Mouse (Mus musculus): ENCODE results near the gene Bok. TPM values are rescaled to one million over a fixed set of nuclear protein-coding genes. Genes with fewer than 3 reads are reported as not detected.
"Not testable (repeated sequence)": the region's sequence is repeated elsewhere in the genome, so short reads cannot be mapped to it uniquely, and the experiment has no call there.

Bok gene
- 34.9 and 37.4 TPM in 2 replicates for polyA plus RNA-seq (2016; fragmentation: Nextera tagmentation; extraction: Ambion mirVana)

DNA sequence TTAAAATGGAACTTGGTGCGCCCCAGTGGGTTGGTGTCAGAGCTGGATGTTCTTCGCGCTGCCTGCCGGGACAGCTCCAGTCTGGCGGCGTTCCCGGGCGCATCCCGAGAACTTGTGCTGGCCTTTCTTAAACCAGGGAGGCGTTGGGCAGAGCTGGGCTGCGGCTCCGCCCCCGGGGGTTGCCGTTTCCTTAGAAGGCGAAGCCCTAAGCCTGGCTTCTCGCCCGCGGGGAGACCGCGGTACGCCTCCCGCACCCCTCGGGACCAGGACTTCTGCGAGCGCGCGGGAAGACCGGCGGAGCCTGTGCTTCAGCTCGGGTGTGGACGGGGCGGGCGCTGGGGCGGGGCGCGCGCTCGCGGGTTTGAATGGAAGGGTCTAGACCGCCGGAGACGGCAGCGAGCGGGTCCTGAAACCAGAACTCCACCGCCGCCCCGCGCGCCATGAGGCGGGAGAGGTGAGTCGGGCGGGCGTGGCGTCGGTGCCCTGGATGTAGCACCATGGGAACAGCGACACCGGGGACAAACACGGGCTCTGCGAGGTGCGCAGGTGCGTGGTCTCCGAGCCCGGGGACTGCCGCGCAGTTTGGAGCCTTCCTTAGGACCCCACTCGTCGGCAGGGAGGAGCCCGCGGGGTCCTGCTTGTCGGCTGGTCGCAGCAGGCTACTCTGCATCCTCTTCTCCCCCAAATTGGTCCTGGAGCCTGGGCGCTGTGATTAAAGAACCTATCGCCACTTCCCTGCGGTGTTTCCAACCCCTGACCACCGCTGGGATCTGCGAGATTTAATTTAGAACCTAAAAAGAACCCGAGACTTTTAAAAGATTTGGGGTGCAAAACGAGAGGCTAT lies at the start of gene Bok:
Gene Bok, plus strand, starts transcription at position 260 of the 844 bp plus-strand sequence.
- Histone ChIP-seq H3K36me3 (no peaks in the 10 kb centered on the region), H3K9me3 (replicated peaks) (no peaks in the 10 kb centered on the region), H3K4me3 (peak within 1 kb of the TSS; percentile 60), H3K4me1 (peaks cover 18% of the 10 kb centered on the region), H3K27ac (peak within 1 kb of the TSS; percentile 85), H3K27me3 (ENCODE audit: low read depth, poor library complexity, severe bottlenecking) (peaks cover 45% of the 10 kb centered on the region)
- peak; percentile 82 for DNase-seq (ENCODE audit: low spot score)
- WGBS, result under 1% methylated on average over 78 of the region's 78 CpGs

DNA sequence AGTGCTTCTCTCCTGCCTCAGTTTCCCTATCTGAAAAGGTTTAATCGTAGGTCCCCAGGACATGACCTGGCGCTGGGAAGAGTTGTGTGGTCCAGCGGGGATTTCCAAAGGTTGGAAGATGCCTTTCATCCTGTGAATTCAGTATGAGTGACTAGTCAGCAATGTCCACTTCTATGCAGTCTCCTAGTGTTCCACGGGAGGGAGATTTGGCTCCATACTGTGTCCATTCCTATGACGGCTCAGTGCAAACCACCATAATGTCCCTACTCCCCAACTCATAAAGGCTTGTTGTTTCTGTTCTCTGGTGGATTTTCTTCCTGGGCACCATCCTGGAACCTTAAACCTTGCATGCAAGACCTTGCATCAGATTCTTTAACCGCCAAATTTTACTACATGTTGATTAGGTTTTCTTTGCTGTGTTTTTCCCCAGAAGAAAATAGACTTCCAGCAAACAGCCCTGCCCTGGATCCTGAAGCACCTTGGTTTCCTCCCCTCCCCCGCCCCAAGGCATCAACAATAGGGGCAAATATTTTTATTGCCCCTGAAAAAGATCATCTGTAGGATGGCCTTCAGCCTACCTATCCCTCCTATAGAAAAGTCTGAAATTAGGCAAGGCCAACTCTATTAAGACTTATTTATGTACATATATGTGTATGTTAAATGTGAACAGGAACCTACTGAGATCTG lies 49.1 kb upstream of the Bok start:
- Histone ChIP-seq H3K4me1 (peaks cover 26% of the 10 kb centered on the region), H3K27ac (peak overlapping the region; percentile 95), H3K36me3 (peaks cover 20% of the 10 kb centered on the region), H3K9me3 (replicated peaks) (no peaks in the 10 kb centered on the region), H3K4me3 (peak overlapping the region; percentile 80), H3K27me3 (ENCODE audit: low read depth, poor library complexity, severe bottlenecking) (no peaks in the 10 kb centered on the region)
- 32% methylated on average over 7 of the region's 7 CpGs for WGBS
- DNase-seq (ENCODE audit: low spot score), result no peak

DNA sequence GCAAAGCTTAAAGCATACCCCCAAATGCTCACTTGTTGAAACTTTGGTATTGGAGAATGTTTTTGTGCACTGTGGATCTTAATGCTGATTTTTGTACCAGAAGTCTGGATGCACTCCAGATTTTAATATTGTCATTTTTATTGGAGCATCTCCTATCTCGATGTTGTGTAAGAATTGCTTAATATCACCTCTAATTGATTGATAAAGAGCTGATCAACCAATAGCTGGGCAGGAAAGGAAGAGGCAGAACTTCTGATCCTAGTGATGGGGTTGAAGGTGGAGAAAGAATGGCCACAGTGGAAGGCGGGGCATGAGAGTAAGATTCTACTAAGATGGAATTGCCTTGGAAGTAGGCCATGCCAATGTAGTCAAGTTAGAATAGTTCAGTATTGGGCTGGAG lies 43.5 kb upstream of the Bok start:
- 89% methylated on average over 2 of the region's 2 CpGs for WGBS
- Histone ChIP-seq H3K4me1 (no peaks in the 10 kb centered on the region), H3K27me3 (ENCODE audit: low read depth, poor library complexity, severe bottlenecking) (no peaks in the 10 kb centered on the region), H3K36me3 (no peaks in the 10 kb centered on the region), H3K4me3 (no peak overlapping the region), H3K9me3 (replicated peaks) (no peaks in the 10 kb centered on the region), H3K27ac (no peak overlapping the region)
- no peak for DNase-seq (ENCODE audit: low spot score)

DNA sequence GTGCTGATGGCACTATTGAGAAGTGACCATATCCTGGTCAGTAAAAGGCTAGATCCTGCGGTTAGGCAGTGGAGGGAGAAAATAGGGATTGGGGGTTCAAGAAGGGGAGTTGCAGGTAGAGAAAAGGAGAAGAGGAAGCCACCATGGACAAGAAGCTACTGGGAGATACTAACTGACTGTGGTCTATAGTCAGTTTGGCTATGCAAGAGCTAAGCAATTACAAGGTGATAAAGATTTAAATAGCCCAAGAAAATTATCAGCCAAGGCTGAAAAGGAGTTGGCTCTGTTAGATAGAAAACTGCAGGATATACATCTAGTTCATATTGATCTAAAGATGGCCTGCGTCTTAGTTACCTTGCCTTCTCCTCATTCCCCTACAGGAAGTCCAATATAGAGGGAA lies 42.8 kb upstream of the Bok start:
- Histone ChIP-seq H3K27me3 (ENCODE audit: low read depth, poor library complexity, severe bottlenecking) (no peaks in the 10 kb centered on the region), H3K4me1 (no peaks in the 10 kb centered on the region), H3K9me3 (replicated peaks) (no peaks in the 10 kb centered on the region), H3K4me3 (no peak overlapping the region), H3K36me3 (no peaks in the 10 kb centered on the region), H3K27ac (no peak overlapping the region)
- 94% methylated on average over 2 of the region's 2 CpGs for WGBS
- DNase-seq (ENCODE audit: low spot score), result no peak

- DNase-seq (ENCODE audit: low spot score), result no peak
- Histone ChIP-seq H3K4me3 (no peak overlapping the region), H3K36me3 (no peaks in the 10 kb centered on the region), H3K4me1 (no peaks in the 10 kb centered on the region), H3K27me3 (ENCODE audit: low read depth, poor library complexity, severe bottlenecking) (no peaks in the 10 kb centered on the region), H3K9me3 (replicated peaks) (no peaks in the 10 kb centered on the region), H3K27ac (no peak overlapping the region)
- WGBS, result 83% methylated on average over 5 of the region's 5 CpGs
These were observed 35.8 kb upstream of the Bok start for GRCm38 (mm10) chr1:93649604-93650172.

GRCm38 (mm10) chr1:93654275-93654674 lies 31.2 kb upstream of the Bok start:
- Histone ChIP-seq H3K9me3 (replicated peaks) (no peaks in the 10 kb centered on the region), H3K4me3 (no peak overlapping the region), H3K4me1 (peaks cover 10% of the 10 kb centered on the region), H3K27ac (no peak overlapping the region), H3K27me3 (ENCODE audit: low read depth, poor library complexity, severe bottlenecking) (no peaks in the 10 kb centered on the region), H3K36me3 (no peaks in the 10 kb centered on the region)
- DNase-seq (ENCODE audit: low spot score), result no peak
- 54% methylated on average over 2 of the region's 2 CpGs for WGBS

DNA sequence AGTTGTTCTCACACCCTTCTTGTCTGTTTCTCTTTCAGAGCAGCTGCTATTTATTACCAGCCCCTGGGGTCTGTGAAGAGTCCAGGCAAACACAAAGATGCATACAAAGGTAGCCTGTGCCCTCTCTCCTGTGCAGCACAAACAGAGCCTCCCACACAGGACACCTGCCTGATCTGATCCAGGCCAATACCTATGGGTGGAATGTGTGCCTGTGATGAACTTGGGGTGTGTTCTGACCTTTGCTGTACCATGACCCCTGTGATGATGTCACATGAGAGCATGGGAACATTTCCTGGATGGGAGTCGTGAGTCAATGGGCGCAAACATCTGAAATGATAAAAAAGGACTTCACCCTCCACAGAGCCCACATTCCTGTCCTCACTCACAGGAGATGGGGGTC lies 30.7 kb upstream of the Bok start:
- DNase-seq (ENCODE audit: low spot score), result no peak
- H3K36me3 ChIP-seq, result no peaks in the 10 kb centered on the region
- 89% methylated on average over 2 of the region's 2 CpGs for WGBS
- peaks cover 10% of the 10 kb centered on the region for H3K4me1 ChIP-seq
- H3K27me3 ChIP-seq (ENCODE audit: low read depth, poor library complexity, severe bottlenecking), result no peaks in the 10 kb centered on the region
- no peak overlapping the region for H3K4me3 ChIP-seq
- no peaks in the 10 kb centered on the region for H3K9me3 ChIP-seq (replicated peaks)
- H3K27ac ChIP-seq, result no peak overlapping the region

GRCm38 (mm10) chr1:93656325-93657024 lies 29.0 kb upstream of the Bok start:
- H3K36me3 ChIP-seq, result no peaks in the 10 kb centered on the region
- DNase-seq (ENCODE audit: low spot score), result no peak
- WGBS, result 61% methylated on average over 7 of the region's 7 CpGs
- H3K27ac ChIP-seq, result no peak overlapping the region
- no peaks in the 10 kb centered on the region for H3K27me3 ChIP-seq (ENCODE audit: low read depth, poor library complexity, severe bottlenecking)
- peaks cover 13% of the 10 kb centered on the region for H3K4me1 ChIP-seq
- H3K4me3 ChIP-seq, result no peak overlapping the region
- no peaks in the 10 kb centered on the region for H3K9me3 ChIP-seq (replicated peaks)

DNA sequence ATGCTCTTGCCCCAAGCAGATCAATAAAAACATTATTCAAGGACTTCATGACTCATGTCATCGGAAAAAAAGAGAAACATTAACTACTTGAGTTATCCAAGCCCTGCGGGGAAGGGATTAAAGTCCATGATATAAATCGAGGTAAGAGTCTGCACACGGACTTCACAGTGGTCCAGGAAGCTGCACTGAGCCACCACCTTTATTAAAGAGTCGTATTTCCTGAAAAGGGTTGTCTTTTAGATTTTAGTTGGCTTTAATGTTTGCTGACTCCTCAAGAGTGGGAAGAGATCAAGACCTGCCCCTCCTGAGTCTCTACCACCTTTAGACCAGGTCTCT lies 28.5 kb upstream of the Bok start:
- WGBS, result 80% methylated on average over 5 of the region's 5 CpGs
- peaks cover 13% of the 10 kb centered on the region for H3K4me1 ChIP-seq
- no peaks in the 10 kb centered on the region for H3K27me3 ChIP-seq (ENCODE audit: low read depth, poor library complexity, severe bottlenecking)

GRCm38 (mm10) chr1:93658559-93658958 lies 26.9 kb upstream of the Bok start, which contains the start of gene Stk25:
Gene Stk25 (minus strand): TSS chr1:93658659.
- H3K27me3 ChIP-seq (ENCODE audit: low read depth, poor library complexity, severe bottlenecking); DNase-seq (ENCODE audit: low spot score); H3K36me3 ChIP-seq; H3K4me3 ChIP-seq; H3K9me3 ChIP-seq (replicated peaks); H3K27ac ChIP-seq: not testable (repeated sequence)
- peaks cover 13% of the 10 kb centered on the region for H3K4me1 ChIP-seq

More for the DNA sequence above, 28.5 kb upstream of the Bok start:
- no peaks in the 10 kb centered on the region; the same call in 1 of the 2 replicates for H3K9me3 ChIP-seq (replicated peaks)
- H3K27ac ChIP-seq, result no peak overlapping the region
- DNase-seq (ENCODE audit: low spot score), result no peak
- H3K4me3 ChIP-seq, result no peak overlapping the region
- H3K36me3 ChIP-seq, result no peaks in the 10 kb centered on the region

DNA sequence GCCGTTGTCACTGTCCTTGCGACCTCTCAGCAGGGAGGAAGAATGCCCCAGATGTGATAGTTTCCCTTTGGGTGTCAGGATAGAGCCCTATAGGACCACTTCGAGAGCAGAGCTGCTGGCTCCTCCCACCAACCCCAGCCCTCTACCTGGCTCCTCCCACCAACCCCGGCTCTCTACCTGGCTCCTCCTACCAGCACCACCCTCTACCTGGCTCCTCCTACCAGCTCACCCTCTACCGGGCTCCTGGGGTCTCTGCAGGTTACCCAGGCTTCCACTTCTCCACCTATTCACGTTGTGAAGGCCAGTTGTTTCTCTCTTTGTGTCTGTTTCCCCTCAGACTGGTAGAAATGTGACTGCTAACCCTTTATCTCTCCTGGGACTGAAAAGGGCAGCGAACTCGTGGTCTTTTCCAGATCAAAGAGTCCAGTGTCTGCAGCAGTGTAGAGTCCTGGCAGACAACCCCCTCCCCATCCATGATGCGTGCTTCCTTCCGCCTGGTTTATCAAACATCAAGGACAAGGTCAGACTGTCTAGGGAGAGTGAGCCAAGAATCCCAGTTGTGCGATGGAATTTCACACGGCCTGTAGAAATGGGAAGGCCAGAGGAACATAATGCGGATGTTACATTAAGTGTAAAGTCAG lies 17.6 kb upstream of the Bok start:
- Histone ChIP-seq H3K27me3 (ENCODE audit: low read depth, poor library complexity, severe bottlenecking) (no peaks in the 10 kb centered on the region), H3K36me3 (no peaks in the 10 kb centered on the region), H3K27ac (peak overlapping the region; percentile 88), H3K4me1 (peaks cover 22% of the 10 kb centered on the region), H3K4me3 (no peak overlapping the region), H3K9me3 (replicated peaks) (no peaks in the 10 kb centered on the region)
- 30% methylated on average over 13 of the region's 13 CpGs for WGBS
- peak; percentile 53 for DNase-seq (ENCODE audit: low spot score)

- peak; percentile 81 for DNase-seq (ENCODE audit: low spot score)
- H3K4me1 ChIP-seq, result peaks cover 22% of the 10 kb centered on the region
- H3K27ac ChIP-seq, result peak overlapping the region; percentile 88
- peak overlapping the region; percentile 50 for H3K4me3 ChIP-seq
- no peaks in the 10 kb centered on the region for H3K27me3 ChIP-seq (ENCODE audit: low read depth, poor library complexity, severe bottlenecking)
- 10% methylated on average over 17 of the region's 17 CpGs for WGBS
- H3K36me3 ChIP-seq, result no peaks in the 10 kb centered on the region
- no peaks in the 10 kb centered on the region for H3K9me3 ChIP-seq (replicated peaks)
These were observed 16.5 kb upstream of the Bok start for GRCm38 (mm10) chr1:93668791-93669548.
